Mouse (Mus musculus): ENCODE results near the gene Uba52.

Gene Uba52

DNA sequence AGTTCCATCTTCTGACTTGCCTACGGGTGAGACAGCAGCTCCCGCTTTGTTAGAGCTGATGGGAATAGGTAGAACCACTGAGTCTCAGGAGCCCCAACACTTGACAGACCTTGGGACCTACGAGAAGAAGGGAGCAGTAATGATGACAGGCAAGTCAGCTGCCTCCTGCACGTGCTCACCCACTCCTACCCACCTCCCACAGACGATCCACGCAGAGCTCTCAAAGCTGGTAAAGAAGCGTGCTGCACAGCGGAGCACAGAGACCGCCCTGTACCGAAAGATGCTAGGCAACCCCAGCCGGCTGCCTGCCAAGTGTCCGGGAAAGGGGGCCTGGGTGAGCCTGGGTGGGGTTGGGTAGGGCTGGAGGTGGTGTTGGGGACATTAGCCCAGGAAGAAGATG is 23.7 kb upstream of the Uba52 start:
- no peak for DNase-seq (ENCODE audit: inconsistent age in 2 of 2, low spot score in 1 of 2)

DNA sequence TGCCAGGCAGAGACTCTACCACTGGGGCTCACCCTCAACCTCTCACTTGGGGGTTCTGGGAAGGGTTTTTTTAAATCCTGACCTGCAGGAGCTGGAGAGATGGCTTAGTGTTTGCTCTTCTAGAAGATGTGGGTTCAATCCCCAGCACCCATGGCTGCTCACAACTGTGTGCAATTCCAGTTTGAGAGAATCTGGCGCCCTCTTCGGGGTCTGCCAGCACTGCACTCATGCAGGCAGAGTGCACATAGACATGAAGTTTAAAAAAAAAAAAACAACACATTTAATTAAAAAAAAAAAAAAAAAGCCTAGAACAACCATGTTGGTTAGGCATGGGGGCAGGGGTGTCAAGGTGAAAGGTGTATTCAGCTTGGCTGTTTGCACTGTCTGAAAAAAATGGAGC is 19.7 kb upstream of the Uba52 start:
- DNase-seq (ENCODE audit: inconsistent age in 2 of 2, low spot score in 1 of 2), result no peak

DNA sequence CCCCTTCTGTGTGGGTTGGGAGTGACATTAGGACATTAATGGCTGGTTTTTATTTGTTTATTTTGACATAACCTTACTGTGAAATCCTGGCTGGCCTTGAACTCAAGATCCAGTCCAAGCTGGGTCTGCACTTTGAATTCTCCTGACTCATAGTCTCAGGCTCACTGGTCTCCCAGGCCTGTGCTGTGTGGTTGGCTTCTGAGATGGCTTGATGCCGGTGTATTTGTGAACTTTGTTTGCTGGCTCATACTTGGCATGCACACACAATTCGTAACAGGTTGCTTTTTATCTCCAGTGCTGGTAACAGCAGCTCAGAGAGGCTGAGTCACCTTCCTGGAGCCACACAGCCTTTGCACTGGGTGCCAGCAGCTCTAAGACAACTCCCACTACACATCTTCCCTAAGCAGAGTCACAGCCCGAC is 19.1 kb upstream of the Uba52 start:
- peak; percentile 84 to 85 for DNase-seq (ENCODE audit: inconsistent age in 2 of 2, low spot score in 1 of 2)

DNA sequence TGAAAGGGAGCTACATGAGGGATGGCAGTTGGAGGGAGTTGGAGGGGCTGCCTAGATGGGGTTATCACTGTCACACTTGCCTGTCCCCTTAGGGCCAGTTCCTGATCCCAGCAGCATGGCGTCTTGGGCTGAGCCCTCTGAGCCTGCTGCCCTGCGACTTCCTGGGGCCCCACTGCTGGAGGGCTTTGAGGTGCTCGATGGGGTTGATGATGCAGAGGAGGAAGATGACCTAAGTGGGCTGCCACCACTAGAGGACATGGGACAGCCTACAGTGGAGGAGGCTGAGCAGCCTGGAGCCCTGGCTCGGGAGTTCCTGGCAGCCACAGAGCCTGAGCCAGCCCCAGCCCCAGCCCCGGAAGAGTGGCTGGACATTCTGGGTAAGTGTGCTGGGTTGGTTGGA is 18.7 kb upstream of the Uba52 start:
- DNase-seq (ENCODE audit: inconsistent age in 2 of 2, low spot score in 1 of 2), result no peak

DNA sequence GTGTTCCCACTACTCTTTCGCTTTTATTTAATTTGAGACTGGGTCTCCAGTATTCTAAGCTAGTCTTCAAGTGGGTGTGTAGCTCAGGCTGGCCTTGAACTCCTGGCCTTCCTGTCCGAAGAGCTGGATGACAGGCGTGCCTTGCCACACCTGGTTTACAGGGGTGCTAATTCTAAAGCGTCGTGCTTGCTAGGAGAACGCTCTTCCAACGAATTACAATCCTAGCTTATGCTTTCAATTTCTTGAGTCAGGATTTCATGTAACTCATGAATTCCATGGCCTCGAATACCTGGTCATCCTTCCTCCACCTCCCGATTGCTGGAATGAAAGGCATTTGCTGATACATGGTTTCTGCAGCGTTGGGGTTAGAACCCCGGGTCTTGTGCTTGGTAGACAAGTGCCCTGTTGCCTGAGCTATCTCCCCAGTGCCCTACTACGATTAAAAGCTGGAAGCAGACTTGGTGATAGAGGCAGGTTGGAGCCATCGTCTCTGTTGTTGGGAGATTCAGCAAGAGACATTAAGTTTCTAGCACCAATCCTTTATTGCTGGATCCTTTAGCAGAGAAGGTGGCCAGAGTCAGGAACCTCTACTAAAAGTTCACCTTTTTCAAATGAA is 17.7 kb upstream of the Uba52 start:
- DNase-seq (ENCODE audit: inconsistent age in 2 of 2, low spot score in 1 of 2), result peak in 1 of 2 experiments; percentile 65

DNA sequence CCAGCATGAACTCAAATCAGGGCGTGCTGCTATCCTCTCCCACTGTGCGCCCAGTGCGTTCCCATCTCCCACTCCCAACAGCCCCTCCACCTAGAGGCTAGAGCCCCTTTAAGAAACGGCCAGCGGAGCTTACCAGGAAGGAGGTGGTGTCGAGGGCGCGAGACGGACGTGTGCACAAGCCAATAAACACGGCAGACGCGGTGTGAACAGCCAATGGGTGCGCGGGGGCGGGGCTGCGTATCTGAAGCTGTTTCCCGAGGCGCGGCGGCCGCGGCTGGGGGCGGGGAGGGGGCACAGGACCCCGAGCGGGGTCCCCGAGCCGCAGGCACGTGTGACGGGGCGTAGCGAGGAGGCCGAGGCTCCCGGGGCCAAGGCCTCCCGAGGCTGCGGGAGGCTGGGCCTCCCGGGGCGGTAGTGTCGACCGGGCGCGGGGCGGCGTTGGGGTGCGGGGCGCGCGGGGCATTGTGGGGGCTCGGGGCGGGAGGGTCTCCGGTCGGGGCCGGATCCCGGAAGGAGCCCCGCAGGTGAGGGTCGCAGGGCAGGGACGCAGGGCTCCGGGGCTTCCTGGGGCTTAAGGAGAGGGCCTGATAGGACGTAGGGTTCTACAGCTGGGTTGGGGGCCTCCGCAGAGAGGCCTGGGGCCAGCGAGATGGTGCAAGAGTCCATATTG is 17.0 kb upstream of the Uba52 start, which contains the start of the genes Fkbp8 and Kxd1:
Gene Fkbp8 (plus strand): TSS at position 213 of the 670 bp plus-strand sequence.
Gene Kxd1 (minus strand): TSS at position 445 of the 670 bp plus-strand sequence.
- peak; percentile 97 to 100 for DNase-seq (ENCODE audit: inconsistent age in 2 of 2, low spot score in 1 of 2)

DNA sequence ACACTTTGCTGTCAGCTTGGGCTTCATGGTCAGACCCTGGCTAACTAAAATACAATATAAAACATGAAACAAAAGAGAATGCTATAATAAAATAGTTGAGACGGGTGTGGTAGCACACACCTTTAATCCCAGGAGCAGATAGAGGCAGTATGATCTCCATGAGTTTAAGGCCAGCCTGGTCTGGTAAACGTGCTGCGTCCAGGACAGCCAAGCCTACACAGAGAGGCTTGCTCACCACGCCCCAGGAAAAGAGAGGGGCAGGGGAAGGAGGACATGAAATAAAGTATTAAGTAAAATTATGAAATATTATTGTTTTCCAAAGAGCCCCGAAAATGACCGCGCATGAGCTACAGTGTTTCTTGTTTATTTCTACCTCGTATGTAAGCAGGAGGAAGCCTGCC is 16.5 kb upstream of the Uba52 start:
- no peak for DNase-seq (ENCODE audit: inconsistent age in 2 of 2, low spot score in 1 of 2)

DNA sequence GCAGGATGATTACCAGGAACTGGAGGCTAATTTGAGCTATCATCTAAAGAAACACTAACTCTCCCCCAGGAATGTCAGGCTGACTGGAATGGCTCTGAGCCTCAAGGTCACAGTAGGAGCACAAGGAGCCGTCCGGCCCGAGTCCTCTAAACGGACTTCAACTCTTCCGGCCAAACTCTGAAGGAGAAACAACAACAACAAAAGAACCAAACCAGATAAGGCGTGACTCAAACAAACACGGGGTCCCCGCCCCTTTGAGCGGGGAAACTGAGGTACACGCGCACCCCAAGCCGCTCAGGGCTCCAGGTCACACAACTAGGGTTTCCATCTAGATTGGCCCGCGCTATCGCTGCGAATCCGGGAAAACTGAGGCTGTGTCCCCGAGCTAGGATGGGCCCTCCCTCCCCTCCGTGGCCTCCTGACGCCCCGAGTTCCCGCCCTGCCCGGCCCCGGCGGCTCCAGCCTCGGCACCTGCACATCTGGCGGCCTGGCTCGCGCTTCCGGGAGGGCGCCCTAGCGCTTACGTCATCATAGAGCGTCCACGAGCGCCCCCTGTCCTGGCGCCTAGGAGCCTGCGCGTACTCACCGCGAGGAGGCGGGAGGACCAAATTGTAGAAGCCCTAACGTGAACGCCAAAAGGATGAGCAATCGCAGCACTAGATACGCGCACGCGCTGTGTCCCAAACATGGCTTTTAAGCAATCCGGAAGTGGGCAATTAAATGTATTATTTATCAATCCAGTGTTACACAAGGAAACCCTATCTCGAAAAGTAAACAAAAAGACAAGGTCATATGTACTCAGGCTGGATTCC is 12.2 kb upstream of the Uba52 start:
- peak; percentile 97 to 98 for DNase-seq (ENCODE audit: inconsistent age in 2 of 2, low spot score in 1 of 2)

DNA sequence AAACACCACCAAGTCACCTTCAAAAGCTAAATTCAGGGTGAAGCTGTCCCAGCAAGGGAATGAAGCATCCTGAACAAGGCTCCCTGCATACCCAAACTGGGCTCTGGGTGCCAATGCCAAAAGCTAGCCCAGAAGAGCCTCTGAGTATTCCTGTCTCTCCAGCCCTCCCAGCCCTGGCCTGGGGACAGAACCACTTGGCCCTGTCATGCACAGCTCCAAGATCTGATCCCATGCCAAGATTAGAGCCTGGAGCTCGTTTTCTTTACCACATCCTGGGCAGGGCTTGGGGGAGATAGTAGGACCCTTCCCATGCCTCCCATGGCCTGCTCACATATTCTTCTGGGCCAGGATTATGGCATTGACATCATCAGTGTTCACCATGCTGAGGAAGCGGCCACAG is 9.0 kb upstream of the Uba52 start:
- DNase-seq (ENCODE audit: inconsistent age in 2 of 2, low spot score in 1 of 2), result no peak

DNA sequence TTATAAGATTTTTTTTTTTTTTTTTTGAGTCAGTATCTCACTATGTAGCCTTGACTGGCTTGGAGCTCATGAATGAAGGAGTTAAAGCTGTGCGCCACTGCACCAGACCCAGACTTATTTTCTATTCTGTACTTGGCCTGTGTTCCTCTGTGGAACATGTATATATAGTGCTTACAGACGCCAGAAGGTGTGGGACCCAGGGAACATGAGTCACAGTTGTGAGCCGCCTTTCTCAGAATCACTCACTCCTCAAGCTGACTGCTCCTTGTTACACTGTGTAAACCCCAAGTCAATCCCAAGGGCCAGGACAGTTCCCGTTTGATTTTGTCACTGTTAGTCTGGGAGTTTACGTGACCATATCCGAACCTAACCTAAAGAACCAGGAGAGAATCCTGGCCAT is 8.4 kb upstream of the Uba52 start:
- no peak for DNase-seq (ENCODE audit: inconsistent age in 2 of 2, low spot score in 1 of 2)

DNA sequence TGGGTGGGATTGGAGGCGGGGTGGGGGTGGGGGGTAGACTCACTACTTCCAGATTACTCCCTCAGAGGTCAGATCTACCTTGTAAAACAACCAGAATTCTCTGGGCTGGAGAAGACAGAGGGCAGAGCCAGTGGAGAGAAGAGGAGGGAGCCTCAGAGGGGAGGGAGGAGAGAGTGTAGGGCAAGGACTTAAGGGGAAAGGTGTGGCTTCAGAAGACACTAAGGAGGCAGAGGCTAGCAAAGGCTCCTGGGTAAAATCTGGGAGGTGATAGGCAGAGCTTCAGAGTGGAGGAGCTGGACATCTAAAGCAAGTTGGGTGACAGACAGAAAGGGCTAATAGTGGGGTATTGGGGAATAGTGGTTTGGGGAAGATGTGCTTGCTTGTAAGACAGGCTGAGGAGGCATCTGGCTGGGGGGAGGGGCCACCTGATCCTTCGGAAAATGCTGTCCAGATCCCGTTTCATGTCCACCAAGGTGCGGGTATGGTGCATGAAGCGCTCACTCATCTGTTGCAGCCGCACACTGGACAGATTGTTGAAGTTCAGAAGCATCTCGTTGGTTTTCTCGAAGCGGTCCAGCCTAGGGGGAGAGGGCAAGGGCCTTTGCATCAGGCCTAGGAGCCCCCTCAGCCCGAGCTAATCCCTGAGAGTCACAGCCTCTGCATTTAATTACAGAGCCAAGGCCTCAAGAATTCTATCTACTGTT is 7.5 kb upstream of the Uba52 start:
- DNase-seq (ENCODE audit: inconsistent age in 2 of 2, low spot score in 1 of 2), result no peak

DNA sequence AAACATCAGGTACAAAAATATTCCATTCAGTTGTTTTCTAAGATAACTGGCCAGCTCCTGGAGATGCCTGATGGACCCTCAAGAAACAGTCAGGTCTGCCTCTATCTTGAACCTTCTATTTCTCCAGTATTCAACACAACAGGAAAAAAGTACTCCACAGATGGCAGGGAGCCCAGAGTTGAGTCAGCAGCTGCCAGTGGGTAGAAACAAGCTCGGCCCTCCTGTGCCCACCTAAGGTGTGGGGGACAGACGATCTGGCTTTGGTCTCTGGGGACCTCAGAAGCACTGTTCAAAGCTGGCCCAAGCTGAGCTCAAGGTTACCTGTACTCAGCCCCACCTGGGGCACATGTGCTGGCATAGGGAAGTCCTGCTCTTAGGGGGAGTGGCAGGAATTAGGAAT is 2.8 kb upstream of the Uba52 start:
- DNase-seq (ENCODE audit: inconsistent age in 2 of 2, low spot score in 1 of 2), result peak; percentile 77 to 86

DNA sequence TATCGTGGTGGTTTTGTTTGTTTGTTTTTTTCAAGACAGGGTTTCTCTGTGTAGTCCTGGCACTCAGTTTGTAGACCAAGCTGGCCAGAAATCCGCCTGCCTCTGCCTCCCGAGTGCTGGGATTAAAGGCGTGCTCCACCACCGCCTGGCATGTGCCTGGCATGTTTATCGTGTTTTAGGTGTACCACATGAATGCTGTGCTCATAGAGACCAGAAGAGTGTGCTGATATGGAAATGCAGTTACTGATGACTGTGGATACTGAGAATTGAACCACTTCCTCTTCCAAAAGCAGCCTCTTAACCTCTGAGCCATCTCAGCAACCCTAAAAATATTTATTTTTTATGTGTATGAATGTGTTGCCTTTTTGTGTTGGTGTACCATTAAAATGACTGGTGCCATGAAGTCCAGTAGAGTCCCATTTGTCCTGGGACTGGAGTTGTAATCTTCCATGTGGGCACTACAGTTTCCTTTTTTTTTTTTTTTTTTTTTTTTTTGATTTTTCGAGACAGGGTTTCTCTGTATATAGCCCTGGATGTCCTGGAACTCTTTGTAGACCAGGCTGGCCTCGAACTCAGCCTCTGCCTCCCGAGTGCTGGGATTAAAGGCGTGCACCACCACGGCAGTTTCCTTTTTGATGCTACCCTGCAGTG is 1.8 kb upstream of the Uba52 start:
- DNase-seq (ENCODE audit: inconsistent age in 2 of 2, low spot score in 1 of 2), result no peak

DNA sequence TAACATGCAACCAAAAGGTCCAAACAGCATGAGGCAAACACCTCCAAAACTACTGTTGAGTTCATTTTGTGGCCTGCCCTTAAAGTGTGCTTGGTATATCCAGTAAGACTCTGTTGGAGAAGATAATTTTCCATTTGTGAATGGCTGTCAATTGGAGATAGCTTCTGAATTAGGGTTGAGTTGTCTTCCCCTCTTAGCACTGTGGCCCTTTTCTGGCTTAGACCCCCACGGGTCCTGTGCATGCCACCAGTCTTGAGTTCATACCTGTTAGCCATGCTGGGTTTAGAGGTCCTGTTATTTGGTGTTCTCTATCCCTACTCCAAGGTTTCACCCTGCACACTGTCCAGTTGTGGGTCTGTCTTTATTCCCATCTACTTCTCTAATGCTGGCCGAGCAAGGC is 1.2 kb upstream of the Uba52 start:
- no peak for DNase-seq (ENCODE audit: inconsistent age in 2 of 2, low spot score in 1 of 2)

DNA sequence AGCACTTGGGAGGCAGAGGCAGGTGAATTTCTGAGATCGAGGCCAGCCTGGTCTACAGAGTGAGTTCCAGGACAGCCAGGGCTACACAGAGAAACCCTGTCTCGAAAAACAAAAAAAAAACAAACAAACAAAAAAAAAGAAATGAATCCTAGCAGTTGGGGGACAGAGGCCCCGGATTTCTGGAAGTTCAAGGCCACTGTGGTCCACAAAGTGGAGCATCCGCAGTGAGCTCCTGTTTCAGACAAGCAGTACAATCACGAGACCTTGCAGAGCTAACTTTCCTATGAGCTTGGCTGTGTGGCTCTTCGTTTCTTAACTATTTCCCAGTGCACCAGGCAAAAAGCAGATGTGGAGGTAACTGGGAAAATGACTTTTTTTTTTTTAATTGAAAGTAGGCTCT is 573 bp upstream of the Uba52 start:
- DNase-seq (ENCODE audit: inconsistent age in 2 of 2, low spot score in 1 of 2), result peak in 1 of 2 experiments; percentile 52

DNA sequence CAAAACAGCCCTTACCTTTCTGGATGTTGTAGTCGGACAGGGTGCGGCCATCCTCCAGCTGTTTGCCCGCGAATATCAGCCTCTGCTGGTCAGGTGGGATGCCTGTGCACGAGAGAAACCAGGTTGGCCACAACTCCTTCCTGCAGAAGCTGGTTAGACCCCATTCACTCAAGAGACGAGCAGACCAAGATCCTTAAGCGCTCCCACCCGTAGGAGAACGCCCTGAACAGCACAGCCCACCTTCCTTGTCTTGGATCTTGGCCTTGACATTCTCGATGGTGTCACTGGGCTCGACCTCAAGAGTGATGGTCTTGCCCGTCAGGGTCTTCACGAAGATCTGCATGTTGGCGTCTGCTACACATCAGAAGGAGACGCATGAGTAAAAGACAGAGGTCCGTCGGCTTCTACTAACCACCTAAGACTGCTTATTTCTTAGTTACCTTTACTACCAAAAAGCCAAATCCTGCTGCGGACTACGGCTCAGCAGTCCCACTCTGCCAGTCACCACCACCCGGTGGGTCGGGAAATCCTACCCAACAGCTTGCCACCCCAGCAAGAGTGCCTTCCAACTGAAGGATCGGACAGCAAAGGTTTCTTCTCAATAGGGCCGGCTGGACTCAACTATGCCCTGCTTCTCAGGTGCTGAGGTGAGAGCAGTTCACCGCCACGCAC is 1.2 kb downstream of the Uba52 start:
- peak in 1 of 2 experiments; percentile 60 for DNase-seq (ENCODE audit: inconsistent age in 2 of 2, low spot score in 1 of 2)

DNA sequence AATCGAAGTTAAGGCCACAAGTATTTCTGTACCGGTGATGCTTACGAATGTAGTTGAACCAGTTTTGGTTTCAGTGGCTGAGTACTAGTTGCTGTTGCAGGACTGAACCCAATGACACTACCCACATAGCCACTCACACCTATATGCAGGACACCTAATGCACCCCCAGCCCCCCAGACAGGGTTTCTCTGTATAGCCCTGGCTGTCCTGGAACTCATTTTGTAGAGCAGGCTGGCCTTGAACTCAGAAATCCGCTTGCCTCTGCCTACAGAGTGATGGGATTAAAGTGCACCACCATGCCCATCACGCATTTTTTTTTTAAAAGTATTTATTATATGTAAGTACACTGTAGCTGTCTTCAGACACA is 3.6 kb downstream of the Uba52 start:
- DNase-seq (ENCODE audit: inconsistent age in 2 of 2, low spot score in 1 of 2), result peak in 1 of 2 experiments; percentile 62

DNA sequence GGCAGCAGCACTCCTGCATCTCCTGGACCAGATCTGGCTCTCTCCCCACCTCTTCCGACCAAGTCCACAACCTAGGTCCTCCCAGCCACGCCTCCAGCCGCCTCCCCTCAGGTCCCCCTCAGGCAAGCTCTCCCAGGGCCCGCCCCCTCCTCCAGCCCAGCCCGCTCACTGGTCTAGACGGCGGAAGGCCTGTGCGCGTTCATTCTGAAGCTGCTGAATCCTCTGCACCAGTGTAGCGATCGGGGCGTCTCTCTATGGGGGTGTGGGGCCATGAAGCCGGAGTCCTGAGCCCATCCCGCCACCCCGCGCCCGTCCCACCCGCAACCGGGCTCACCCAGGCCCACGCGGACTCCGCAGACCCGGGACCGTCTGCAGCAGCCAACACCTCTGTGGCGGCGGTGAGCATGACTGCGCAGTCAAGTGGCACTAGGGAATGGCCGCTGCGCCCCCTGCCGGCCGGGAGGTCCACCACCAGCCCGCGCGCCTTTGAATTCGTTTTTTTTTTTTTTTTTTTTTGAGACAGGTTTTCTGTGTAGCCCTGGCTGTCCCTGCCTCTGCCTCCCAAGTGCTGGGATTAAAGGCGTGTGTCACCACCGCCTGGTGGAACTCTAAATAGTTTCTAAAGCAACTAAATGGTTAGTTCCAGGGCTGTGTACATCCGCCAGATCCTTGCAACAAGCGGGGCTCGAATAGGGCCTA is 4.1 kb downstream of the Uba52 start, which contains the start of gene Rex1bd:
Gene Rex1bd (minus strand): TSS at position 425 of the 699 bp plus-strand sequence.
- DNase-seq (ENCODE audit: inconsistent age in 2 of 2, low spot score in 1 of 2), result peak; percentile 96 to 99

DNA sequence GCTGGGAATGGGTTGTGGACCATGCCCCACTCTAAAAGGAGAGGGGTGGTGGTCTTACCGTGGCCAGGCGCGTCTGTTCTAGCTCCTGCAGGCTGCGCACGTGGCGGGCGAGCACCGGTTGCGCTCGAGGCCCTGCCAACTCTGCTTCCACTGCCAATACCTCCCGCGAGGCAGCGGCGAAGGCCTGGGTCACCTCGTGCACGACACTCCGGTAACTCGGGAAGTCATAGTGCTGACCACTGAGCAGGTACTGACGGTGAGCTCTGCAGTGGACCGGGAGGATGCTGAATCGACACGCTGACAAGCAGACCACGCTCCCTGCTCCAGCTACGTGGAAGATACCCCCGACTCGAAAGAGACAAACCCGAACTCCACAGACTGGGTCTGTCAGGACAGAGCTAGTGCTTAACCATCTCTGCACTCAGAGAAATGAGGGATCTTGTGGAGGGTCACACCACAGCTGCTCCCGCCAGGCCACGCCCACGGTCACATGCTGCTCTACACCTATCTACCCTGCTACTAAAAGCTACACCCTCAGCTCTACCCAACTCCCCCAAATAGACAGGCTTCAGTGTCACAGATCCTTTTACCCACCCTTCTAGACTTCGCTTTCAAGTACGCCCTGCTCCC is 4.8 kb downstream of the Uba52 start:
- DNase-seq (ENCODE audit: inconsistent age in 2 of 2, low spot score in 1 of 2), result peak in 1 of 2 experiments; percentile 57

Measured in adrenal gland, adult (tissue).